Mouse (Mus musculus) forebrain, embryonic 10.5 days (tissue): ENCODE measurements at regions not wholly inside any gene's neighbourhood (a gene's known extent, or its start where the extent isn't known, plus 50 kb on each side); places are given as distances from the start of the nearest gene placed in this dataset.

Source experiments
- DNase-seq: peaks from one replicate; pipeline ENCODE4 v3.0.0-alpha.2; 2017; ENCODE audit warnings: low spot score; ENCODE audit errors: extremely low spot score
- H3K27ac ChIP-seq: fragments of 300-500 bp; sonication (generic); 2 replicates; pipeline ENCODE4 v1.5.1; 2016; ENCODE audit warnings: mild to moderate bottlenecking
- H3K27me3 ChIP-seq: fragments of 300-500 bp; sonication (generic); 2 replicates; pipeline ENCODE4 v1.6.1; 2016; ENCODE audit warnings: mild to moderate bottlenecking; ENCODE audit not compliant: poor library complexity, severe bottlenecking
- H3K36me3 ChIP-seq: fragments of 300-500 bp; sonication (generic); replicated peaks from 2 replicates; pipeline ENCODE4 v1.6.1; 2016; ENCODE audit warnings: mild to moderate bottlenecking, moderate library complexity
- H3K4me1 ChIP-seq: fragments of 300-500 bp; sonication (generic); 2 replicates; pipeline ENCODE4 v1.6.1; 2016
- H3K4me3 ChIP-seq: fragments of 300-500 bp; sonication (generic); 2 replicates; pipeline ENCODE4 v1.5.1; 2016; ENCODE audit warnings: mild to moderate bottlenecking, moderate library complexity
- H3K9me3 ChIP-seq: fragments of 300-500 bp; sonication (generic); 2 replicates; pipeline ENCODE4 v1.6.1; 2016; ENCODE audit warnings: mild to moderate bottlenecking, moderate library complexity
- WGBS: fragments of 180-500 bp; shearing (Covaris S2); methylation state at CpG from one replicate; pipeline ENCODE4 v1.1.7; 2016; 5-methylcytosine and 5-hydroxymethylcytosine counted together

DNA sequence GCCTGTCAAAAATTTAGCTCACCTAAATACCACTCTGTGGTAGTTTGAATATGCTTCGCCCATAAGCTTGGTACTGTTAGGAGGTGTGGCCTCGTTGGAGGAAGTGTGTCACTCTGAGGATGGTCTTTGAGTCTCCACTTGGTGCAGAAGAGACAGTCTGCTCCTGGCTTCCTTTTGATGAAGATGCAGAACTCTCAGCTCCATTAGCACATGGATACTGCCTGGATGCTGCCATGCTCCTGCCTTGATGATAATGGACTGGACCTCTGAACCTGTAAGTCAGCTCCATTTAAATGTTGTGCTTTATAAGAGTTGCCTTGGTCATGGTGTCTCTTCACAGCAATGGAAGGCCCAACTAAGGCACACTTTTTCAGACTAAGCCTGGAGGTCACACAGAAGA, 56.9 kb upstream of the Pik3r1 start:
- no peaks in the 10 kb centered on the region for H3K9me3 ChIP-seq
- no peak for DNase-seq
- H3K4me3 ChIP-seq, result no peak overlapping the region
- no peaks in the 10 kb centered on the region for H3K4me1 ChIP-seq
- no peaks in the 10 kb centered on the region for H3K27me3 ChIP-seq
- WGBS, result 85% methylated on average over 2 of the region's 2 CpGs
- no peaks in the 10 kb centered on the region for H3K36me3 ChIP-seq
- no peak overlapping the region for H3K27ac ChIP-seq

DNA sequence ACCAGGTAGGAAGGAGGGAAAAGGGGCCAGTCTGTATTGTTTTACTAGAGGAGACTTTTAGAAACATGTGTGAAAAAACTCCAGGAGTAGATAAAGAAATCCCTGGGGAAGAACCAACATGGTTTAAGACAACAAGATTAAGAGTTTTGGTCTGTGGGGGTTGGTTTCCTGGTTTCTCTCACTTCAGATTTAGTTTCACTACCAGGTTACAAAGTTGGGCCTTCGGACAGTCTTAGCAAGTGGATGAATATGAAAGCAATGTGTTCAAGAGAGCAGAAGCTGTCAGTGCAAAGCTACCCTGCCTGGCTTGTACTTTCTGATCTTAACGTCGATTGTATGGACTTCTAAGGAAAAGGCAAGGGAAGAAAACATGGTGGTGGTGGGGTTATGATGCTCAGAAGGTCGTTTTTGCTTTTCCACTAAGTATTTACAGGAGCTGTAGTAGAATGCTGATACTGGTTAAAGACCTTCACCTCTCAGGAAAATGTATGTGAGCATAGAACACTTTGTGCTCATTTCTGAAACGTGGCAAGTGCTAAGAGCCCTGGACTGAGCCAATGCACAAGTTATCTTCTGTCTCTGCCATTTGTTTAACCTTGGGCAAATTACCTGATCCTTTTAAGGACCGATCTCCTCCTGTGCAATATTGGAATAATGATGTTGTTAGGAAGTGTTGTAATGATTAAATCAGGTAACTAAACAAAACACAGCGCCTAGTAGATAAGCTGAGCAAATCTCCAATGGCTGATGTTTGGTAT, 64.0 kb upstream of the Pik3r1 start:
- H3K4me1 ChIP-seq, result no peaks in the 10 kb centered on the region
- no peaks in the 10 kb centered on the region for H3K36me3 ChIP-seq
- no peak overlapping the region for H3K27ac ChIP-seq
- no peak for DNase-seq
- WGBS, result 84% methylated on average over 7 of the region's 7 CpGs
- H3K9me3 ChIP-seq, result no peaks in the 10 kb centered on the region
- no peak overlapping the region for H3K4me3 ChIP-seq
- no peaks in the 10 kb centered on the region for H3K27me3 ChIP-seq

DNA sequence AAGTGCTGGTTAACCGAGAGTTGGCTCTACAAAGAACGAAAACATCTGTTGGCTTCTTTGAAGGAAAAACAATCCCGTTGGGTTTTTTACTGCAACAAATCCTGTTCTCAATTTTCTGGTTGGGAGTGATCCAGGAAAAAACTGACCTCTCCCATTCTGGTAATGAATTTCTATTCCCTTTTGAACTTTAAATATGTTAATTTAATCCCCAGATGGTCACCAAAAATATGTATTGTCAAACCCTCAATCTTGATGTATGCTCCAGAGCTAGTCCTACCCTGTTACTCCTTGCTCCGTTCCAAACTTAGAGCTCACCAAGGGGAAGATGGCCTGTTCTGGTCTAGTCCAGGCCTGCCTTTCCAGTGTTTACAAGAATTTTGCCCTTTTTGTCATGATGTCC, 66.5 kb upstream of the Pik3r1 start:
- H3K4me3 ChIP-seq, result no peak overlapping the region
- DNase-seq, result no peak
- H3K36me3 ChIP-seq, result no peaks in the 10 kb centered on the region
- H3K27ac ChIP-seq, result no peak overlapping the region
- 94% methylated on average over 4 of the region's 4 CpGs for WGBS
- no peaks in the 10 kb centered on the region for H3K27me3 ChIP-seq
- peaks cover 5% of the 10 kb centered on the region; the same call in 1 of the 2 replicates for H3K4me1 ChIP-seq
- H3K9me3 ChIP-seq, result no peaks in the 10 kb centered on the region

DNA sequence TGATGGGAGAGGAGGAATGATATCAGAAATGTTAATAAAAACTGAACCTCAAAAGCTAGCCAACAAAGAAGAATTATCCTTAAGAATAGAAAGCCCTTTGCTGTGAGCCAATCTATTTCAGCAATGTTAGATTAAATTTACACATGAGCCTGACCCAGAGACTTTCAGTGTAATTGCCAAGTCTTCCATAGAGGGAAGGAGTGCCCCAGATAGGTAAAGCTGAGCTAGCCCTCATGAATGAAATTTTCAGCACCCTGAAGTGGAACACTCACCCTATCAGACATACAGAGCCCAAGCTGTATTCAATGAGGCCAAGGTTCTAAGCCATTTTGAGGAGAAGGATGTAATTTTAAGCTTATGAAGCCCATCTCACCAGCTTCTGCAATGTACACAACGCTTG, 69.0 kb upstream of the Pik3r1 start:
- Histone ChIP-seq H3K4me1 (peaks cover 5% of the 10 kb centered on the region; the same call in 1 of the 2 replicates), H3K4me3 (no peak overlapping the region), H3K27me3 (no peaks in the 10 kb centered on the region), H3K36me3 (no peaks in the 10 kb centered on the region), H3K27ac (no peak overlapping the region), H3K9me3 (no peaks in the 10 kb centered on the region)
- DNase-seq, result no peak
- 92% methylated on average over 1 of the region's 1 CpGs for WGBS

DNA sequence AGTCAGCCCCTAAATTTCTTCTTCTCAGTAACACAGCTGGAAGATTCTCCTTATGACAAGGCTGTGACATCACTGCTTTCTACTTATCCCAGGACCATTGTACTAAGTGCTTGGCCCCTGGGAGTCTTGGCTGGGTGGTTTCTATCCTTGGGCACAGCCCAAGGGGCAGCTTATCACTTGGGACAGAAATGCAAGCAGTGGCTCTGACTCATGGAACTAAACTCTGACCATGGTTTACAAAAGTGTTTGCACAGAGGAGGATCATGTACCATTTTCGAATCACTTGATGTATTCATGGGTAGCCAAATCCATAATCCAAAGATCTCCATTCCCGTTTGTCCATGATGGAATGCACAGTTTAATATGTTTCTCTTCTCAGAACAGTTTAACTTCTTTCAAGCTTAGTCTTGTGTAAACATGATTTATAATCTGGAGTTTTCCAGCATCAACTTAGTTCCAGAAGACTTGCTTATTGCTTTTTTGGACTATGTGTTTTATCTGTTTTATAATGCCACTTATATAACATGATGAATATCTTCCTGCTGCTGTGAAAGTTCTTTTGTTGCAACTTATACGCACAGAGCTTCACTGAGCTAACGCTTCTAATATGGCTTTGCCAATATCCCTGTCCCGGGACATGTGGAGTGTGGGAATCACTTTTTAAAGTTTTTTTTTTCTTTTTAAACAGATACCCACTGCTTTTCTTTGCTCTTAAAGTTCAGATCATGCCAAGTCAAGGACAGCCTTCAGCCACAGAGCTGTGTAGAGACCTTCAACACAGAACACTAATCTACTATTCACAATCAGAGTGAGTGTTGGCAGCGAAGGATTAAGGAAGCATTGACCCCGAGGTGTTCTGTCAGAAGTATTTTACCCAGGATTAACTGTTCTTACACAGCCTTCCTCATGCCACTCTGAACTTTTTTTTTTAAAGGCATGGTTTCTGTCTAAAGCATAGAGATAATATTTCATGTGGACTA, 76.7 kb upstream of the Pik3r1 start:
- H3K36me3 ChIP-seq, result no peaks in the 10 kb centered on the region
- no peak for DNase-seq
- 82% methylated on average over 7 of the region's 7 CpGs for WGBS
- H3K27me3 ChIP-seq, result no peaks in the 10 kb centered on the region
- H3K4me3 ChIP-seq, result no peak overlapping the region
- H3K9me3 ChIP-seq, result no peaks in the 10 kb centered on the region
- H3K27ac ChIP-seq, result no peak overlapping the region
- no peaks in the 10 kb centered on the region for H3K4me1 ChIP-seq

DNA sequence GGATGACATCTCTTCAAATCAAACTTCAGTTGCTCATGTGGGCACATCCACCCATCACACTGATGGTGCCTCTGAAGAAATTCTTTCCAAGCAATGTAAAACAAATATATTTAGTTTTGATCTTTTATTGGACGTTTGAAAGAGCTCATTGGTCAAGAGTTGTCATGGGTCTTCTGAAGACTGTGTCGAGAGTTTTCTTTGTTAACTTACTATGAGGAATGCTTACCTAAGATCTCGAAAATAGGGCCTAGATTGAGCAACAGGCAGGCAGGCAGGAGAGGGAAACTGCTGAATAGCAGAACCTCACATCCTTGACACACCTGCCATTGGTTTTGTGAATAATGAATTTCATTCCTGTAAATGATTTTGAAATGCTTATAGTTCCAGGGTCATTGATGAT, 78.0 kb upstream of the Pik3r1 start:
- Histone ChIP-seq H3K4me3 (no peak overlapping the region), H3K27me3 (no peaks in the 10 kb centered on the region), H3K36me3 (no peaks in the 10 kb centered on the region), H3K9me3 (no peaks in the 10 kb centered on the region), H3K27ac (no peak overlapping the region), H3K4me1 (no peaks in the 10 kb centered on the region)
- 77% methylated on average over 3 of the region's 3 CpGs for WGBS
- DNase-seq, result no peak

DNA sequence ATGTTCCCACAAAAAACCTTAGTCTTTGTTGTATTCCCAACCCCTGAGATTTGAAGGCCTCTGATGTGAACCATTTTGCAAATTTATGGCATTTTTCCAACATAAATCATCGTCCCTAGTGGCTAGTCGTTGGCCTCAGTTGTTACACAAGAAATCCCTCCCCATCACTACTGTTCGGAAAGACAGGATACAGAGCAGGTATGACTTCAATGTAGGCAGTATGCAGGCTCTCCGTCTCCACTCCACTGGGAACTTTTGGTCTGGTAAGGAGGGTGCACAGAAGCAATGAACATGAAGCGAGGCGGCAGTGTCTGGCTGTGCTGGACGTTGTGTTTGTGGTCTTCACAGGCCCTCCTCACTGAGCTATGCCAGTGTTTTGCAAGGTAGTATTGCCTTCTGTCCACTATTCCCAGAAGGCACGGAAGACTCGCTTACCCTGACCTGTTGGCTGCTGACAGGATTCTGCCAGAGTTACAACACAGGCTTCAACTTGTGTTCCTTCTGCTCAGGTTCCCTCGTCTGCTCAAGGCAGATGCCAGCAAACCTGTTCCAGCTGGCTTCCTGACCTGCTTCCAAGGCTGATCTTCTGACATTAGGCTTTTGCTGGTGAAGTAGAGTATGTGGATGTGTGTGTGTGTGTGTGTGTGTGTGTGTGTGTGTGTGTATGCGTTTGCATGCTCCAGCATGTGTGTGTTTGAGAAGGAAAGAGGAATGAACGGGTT, 80.0 kb upstream of the Pik3r1 start:
- H3K36me3 ChIP-seq, result no peaks in the 10 kb centered on the region
- no peaks in the 10 kb centered on the region for H3K27me3 ChIP-seq
- no peaks in the 10 kb centered on the region for H3K4me1 ChIP-seq
- 89% methylated on average over 12 of the region's 12 CpGs for WGBS
- DNase-seq, result no peak
- no peaks in the 10 kb centered on the region for H3K9me3 ChIP-seq
- H3K4me3 ChIP-seq, result no peak overlapping the region
- no peak overlapping the region for H3K27ac ChIP-seq

DNA sequence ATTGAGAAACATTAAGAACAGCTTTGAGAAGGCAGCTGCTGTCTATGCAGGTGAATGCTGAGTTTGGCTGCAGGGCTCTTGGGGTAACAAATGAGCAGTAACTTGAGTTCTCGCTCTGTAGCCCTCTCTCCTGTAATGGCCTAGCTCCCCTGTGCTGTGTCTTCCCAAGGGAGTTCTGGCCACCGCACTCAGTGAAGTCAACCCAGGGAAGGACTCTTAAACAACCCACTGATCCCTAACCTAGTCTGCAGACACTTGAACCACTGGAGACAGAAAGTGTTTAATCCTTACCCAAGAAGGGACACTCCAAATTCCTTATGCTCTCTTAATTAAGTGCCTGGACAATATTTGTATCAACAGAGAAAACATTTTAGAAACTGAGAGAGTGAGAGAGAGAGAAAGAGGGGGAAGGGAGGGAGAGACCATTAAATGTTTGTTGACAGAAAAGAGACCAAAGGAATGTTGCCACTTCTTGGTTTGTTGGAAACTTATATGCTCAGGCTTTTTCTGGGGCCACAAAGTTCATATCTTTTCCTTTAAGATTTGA, 80.7 kb upstream of the Pik3r1 start:
- H3K9me3 ChIP-seq, result no peaks in the 10 kb centered on the region
- no peaks in the 10 kb centered on the region for H3K36me3 ChIP-seq
- WGBS, result 83% methylated on average over 2 of the region's 2 CpGs
- H3K27ac ChIP-seq, result no peak overlapping the region
- no peak overlapping the region for H3K4me3 ChIP-seq
- no peak for DNase-seq
- no peaks in the 10 kb centered on the region for H3K4me1 ChIP-seq
- H3K27me3 ChIP-seq, result no peaks in the 10 kb centered on the region

DNA sequence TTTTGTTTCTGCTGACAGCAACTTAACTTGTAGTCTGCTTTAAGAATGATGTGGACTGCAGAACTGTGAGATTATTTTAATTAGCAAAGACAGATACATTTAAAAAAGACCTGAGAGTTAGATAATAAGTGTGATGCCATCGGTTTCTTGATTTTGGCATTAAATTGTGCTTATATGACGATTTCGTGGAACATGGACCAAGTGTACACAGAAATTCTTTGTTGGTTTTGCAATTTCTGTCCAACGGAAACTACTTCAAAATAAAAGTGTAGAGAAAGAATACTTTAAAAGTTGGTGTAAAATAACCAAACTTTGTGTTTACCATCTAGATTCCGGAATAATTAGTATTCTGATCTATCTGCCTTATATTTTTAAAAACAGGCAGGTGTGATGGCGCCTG, 81.4 kb upstream of the Pik3r1 start:
- Histone ChIP-seq H3K9me3 (no peaks in the 10 kb centered on the region), H3K36me3 (no peaks in the 10 kb centered on the region), H3K4me1 (no peaks in the 10 kb centered on the region), H3K27me3 (no peaks in the 10 kb centered on the region), H3K4me3 (no peak overlapping the region), H3K27ac (no peak overlapping the region)
- no peak for DNase-seq
- 94% methylated on average over 6 of the region's 6 CpGs for WGBS

DNA sequence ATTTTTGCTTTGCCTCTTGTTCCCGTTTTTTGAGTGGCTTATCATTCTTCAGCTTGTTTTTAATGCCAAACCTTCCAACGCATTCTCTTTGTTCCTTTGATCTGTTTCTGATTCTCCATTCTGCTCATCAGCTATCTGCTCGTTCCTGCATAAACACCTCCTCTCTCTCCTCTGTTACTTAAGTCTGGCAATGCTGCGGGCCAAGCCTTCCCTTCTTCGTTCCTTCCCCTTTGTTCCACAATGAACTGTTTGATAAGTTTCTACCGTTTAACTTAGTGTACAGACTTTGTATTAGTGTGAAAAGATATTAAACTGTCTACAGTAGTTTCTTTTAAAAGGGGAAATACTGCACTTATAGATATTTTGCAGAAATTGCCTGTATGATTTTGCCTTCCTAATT, 83.3 kb upstream of the Pik3r1 start:
- H3K36me3 ChIP-seq, result no peaks in the 10 kb centered on the region
- DNase-seq, result no peak
- no peak overlapping the region for H3K4me3 ChIP-seq
- H3K27me3 ChIP-seq, result no peaks in the 10 kb centered on the region
- 76% methylated on average over 6 of the region's 6 CpGs for WGBS
- H3K27ac ChIP-seq, result no peak overlapping the region
- H3K4me1 ChIP-seq, result no peaks in the 10 kb centered on the region
- H3K9me3 ChIP-seq, result no peaks in the 10 kb centered on the region

DNA sequence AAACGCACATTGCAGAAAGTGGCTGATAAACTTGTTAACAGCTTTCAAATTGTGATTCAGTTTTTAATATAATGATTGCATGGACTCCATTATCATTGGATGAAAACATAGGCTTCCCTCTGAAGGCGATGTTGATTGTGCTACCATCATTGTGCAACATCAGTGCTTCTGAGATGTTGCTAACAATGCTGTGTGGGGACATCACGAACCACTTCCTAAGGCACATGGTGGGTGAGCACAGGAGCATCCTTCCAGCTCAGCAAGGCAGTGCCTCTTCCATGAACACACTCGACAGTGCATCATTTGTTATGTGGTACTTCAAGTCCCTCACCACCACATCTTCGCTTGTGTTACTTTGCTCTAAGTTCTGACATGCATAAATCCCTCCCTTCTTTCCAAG, 84.9 kb upstream of the Pik3r1 start:
- Histone ChIP-seq H3K9me3 (no peaks in the 10 kb centered on the region), H3K4me3 (no peak overlapping the region), H3K36me3 (no peaks in the 10 kb centered on the region), H3K27me3 (no peaks in the 10 kb centered on the region), H3K4me1 (no peaks in the 10 kb centered on the region), H3K27ac (no peak overlapping the region)
- 93% methylated on average over 5 of the region's 5 CpGs for WGBS
- DNase-seq, result no peak

DNA sequence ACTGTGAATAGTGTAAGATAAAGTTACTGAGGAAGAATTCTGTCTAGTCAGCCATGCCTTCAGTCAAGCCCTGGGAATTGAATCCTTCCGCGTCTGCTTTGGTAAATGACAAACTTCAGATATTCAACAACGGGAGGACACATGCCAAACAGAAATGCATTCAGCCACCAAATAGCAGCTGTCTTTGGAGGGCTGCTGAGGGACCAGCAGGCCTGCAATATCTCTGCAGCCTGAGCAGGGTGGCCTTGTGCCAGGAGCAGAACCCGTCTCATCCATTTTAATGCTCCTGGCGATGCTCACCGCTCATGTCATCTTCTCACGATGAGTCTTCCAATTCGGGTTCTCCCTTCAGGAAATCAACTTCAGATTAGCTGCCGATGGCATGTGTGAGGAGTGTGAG, 87.1 kb upstream of the Pik3r1 start:
- DNase-seq, result no peak
- 93% methylated on average over 9 of the region's 9 CpGs for WGBS

More for the DNA sequence above, 87.1 kb upstream of the Pik3r1 start:
- no peak overlapping the region for H3K4me3 ChIP-seq
- no peaks in the 10 kb centered on the region for H3K4me1 ChIP-seq
- H3K27me3 ChIP-seq, result no peaks in the 10 kb centered on the region
- no peaks in the 10 kb centered on the region for H3K9me3 ChIP-seq
- no peaks in the 10 kb centered on the region for H3K36me3 ChIP-seq
- H3K27ac ChIP-seq, result no peak overlapping the region
